Mouse (Mus musculus): ENCODE measurements around the gene Tmem104. TPM values are rescaled to one million over a fixed set of nuclear protein-coding genes. Genes with fewer than 3 reads are reported as not detected.

Gene Tmem104
- total RNA-seq, 2 experiments from 2014 or later: 4.5 to 4.9 TPM

- intact Hi-C loops (cut with DNase I; ENCODE audit: low total_unique reads): no loop called here
- DNase-seq: no peak
Measured at GRCm38 (mm10) chr11:115247945-115248344, 60.7 kb downstream of the Tmem104 start.

DNA sequence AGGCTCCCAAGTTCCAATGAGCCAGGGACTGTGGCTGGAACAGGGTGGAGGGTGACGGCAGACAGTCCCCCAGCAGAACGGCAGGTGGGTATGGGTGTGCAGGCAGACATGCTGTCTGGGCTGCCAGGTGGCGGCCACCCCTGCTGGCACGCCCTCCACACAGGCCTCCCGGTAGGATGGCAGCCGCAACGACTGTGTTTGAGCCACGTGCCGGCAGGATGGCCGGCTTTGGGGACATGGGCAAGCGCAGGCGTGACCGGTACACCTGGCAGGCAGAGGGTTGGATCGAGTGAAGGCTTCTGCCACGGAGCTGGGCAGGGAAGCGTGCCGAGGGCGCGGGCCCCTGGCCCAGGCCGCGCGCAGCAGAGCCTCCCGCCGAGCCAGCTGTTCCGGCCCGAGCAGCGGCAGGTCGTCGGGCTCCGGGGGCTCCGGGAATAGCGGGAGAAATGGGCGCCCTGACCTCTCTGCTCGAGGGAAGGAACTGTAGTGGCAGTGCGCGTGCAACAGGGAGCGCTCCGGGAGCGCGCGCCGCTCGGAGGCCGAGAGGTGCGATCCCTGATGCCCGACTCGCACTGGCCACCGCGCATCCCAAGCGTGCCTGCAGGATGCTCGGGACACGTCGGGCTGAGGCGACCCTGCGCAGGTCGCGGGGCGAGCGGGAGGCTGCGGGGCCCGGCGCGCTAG lies 62.6 kb downstream of the Tmem104 start:
- no peak for DNase-seq

GRCm38 (mm10) chr11:115250405-115251090 lies 63.3 kb downstream of the Tmem104 start:
- DNase-seq: no peak
- intact Hi-C loops (cut with DNase I; ENCODE audit: low total_unique reads): no loop called here

More for the DNA sequence above, 62.6 kb downstream of the Tmem104 start:
- intact Hi-C loops (cut with DNase I; ENCODE audit: low total_unique reads): no loop called here

DNA sequence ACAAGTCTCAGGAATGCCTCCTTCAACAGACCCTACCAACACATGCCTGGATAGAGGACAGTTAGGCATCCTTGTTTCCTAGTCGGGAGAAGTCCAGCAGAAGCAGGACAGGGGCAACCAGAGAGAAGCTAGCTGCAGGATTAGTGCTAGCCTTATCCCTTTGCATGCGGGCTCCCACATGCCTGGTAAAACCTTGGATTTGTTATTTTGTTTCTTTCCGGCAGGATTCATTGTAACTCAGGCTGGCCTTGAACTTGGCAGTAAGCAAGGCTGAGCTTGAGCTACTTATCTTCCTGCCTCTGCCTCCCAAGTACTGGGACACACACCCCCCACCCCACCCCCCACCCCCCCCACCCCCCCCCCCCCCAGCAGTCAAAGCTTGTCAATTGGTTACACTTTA lies 64.0 kb downstream of the Tmem104 start:
- intact Hi-C loops (cut with DNase I; ENCODE audit: low total_unique reads): no loop called here
- DNase-seq: no peak

GRCm38 (mm10) chr11:115257775-115258510 lies 70.7 kb downstream of the Tmem104 start:
- intact Hi-C loops (cut with DNase I; ENCODE audit: low total_unique reads): no loop called here
- DNase-seq: no peak

GRCm38 (mm10) chr11:115259134-115259533 lies 71.8 kb downstream of the Tmem104 start:
- no peak for DNase-seq
- intact Hi-C loops (cut with DNase I; ENCODE audit: low total_unique reads): no loop called here

GRCm38 (mm10) chr11:115262954-115263353 lies 75.7 kb downstream of the Tmem104 start:
- no peak for DNase-seq
- intact Hi-C loops (cut with DNase I; ENCODE audit: low total_unique reads): no loop called here

- intact Hi-C loops (cut with DNase I; ENCODE audit: low total_unique reads): no loop called here
- DNase-seq: no peak
Measured at GRCm38 (mm10) chr11:115264136-115264861, 77.0 kb downstream of the Tmem104 start.

DNA sequence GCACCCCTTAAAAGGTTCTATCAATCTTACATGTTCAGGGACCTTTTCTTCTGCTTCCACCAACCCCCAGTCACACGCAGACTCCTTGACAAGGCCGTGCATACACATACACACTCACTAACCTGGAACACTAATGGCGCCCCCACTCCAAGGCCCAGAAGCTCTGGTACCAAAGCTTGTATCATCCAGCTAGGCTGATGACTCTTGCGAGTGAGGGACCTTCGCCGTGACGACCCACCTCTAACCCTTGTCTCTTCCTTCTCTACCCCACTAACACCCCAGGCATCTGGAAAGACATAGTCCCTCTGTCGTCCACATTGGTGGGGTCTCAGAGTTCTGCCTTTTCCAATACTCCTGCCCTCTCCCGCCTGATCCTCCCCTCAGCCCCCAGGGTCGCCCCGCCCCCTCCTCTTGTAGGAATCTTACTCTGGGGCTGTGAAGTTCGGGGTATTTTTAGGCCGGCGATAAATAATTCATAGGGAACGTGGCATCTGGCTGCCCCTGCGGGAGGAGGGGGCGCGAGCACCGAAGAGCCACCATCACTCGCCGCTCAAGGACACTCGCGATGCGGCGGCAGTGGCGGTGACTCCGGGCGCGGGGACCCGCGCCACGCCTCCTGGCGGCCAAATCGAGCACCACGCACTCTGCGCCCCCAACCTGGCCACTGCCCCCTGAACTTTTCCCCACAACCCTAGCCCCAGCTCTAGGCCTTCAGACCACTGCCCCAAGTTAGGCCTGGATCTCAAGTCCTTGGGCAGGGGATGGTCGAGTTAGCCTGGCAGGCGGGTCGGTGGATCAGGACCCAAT lies 77.8 kb downstream of the Tmem104 start:
- intact Hi-C loops (cut with DNase I; ENCODE audit: low total_unique reads): no loop called here
- no peak for DNase-seq

GRCm38 (mm10) chr11:115265771-115266399 lies 78.6 kb downstream of the Tmem104 start:
- no peak for DNase-seq
- intact Hi-C loops (cut with DNase I; ENCODE audit: low total_unique reads): no loop called here

DNA sequence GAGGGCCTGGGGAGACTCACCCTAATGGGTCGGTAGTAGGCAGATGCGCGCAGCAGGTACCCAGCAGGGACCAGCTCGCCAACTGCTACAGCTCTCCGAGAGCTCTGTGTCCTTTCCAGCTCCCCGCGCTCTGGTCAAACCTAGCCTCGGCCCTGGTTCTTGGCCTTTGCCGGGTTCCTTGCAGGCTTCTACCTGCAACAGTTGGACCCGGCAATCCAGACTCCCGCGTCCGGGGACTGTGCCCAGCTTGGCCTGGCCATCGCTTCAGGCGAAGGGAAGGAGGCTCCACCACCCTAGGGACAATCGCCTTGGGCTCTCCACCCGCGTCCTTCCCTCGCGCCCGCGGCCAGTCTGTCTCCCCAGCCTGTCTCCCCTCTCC lies 79.1 kb downstream of the Tmem104 start:
- DNase-seq: no peak
- intact Hi-C loops (cut with DNase I; ENCODE audit: low total_unique reads): no loop called here

DNA sequence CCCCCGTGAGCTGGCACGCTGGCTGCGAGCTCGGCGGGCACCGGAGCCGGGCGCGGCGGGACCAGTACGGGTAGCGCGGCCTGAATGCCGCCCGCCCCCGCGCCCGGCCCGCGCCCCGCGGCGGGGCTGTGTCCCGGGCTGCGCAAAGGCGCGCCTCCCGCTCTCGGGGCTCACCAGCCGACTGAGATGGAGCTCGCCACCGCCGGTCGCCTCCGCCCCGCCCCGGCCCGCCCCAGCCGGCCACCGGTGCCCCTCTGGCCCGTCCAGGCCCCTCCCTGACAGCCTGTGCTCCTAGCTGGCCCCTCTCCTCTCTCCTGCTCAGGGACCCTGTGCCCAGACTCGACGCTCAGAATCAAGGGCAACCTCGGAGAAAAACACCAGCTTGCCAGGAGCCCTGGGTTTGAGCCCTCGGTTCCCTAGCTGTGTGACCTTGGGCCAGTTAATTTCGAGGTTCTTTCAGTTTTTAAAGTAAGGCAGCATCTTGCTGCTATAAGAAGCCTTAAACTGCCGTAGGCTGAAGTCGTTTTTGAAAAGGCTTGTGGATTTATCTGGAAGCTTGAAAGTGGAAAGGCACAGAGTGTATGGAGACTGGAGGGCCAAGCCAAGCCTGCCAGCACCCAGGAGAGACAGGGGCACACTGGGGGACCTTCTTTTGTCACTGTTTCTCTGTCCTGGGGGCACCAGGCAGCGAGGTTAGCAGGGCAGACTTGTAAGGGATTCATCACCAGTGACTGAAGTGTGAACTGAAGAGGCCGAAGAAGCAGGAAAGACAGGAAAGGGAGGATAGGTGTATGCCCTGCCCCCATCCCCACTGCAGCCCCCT lies 80.0 kb downstream of the Tmem104 start, which contains the start of gene Grin2c:
Gene Grin2c (minus strand): TSS at position 183 of the 823 bp plus-strand sequence.
- DNase-seq: no peak
- intact Hi-C loops (cut with DNase I; ENCODE audit: low total_unique reads): no loop called here

DNA sequence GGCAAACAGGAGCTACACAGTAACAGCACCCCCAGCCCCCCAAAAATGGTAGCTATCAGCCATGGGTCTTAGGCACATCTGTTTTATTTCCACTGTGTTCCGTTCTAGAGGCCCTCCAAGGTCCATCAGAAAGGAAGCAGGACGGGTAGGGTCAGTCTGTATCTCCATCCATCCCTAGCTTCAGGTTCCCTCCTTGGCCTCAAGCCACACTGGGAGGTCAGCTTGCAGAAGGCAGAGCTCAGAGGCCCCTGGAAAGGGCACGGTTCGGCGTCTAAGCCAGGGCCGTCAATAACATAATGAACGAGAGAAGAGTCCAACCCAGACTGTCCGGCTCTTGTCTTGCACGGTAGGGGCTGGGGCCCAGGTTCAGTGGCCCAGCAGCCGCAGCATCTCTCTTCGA lies 80.7 kb downstream of the Tmem104 start:
- no peak for DNase-seq
- intact Hi-C loops (cut with DNase I; ENCODE audit: low total_unique reads): no loop called here

GRCm38 (mm10) chr11:115269330-115270066 lies 82.2 kb downstream of the Tmem104 start:
- intact Hi-C loops (cut with DNase I; ENCODE audit: low total_unique reads): loop anchor here (2.0 to 5.0 kb wide), 2 partner anchors 47 to 67 kb away; no protein-coding TSS in a partner anchor
- DNase-seq: no peak

GRCm38 (mm10) chr11:115270148-115270861 lies 83.0 kb downstream of the Tmem104 start:
- DNase-seq: peak; percentile 70
- intact Hi-C loops (cut with DNase I; ENCODE audit: low total_unique reads): loop anchor here (2.0 to 5.0 kb wide), 2 partner anchors 48 to 68 kb away; no protein-coding TSS in a partner anchor

DNA sequence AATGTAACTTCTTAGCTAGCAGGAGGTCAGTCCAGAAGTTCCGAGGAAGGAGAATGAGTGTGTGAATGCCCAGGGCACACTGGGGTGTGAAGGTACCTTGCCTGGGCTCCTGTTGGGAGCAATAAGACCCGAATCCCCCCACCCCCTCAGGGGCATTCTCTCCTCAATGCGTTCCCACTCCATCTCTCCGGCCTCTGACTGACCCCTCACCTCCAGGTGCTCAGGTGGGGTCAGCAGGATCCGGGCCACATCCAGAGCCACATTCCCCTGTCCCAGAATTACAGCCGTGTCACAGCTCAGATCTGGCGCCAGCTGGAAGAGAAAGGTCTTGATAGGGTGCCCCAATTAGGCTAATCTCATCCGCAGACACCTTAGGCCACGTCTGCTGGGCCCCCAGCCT lies 83.8 kb downstream of the Tmem104 start:
- DNase-seq: no peak
- intact Hi-C loops (cut with DNase I; ENCODE audit: low total_unique reads): loop anchor here (2.0 to 5.0 kb wide), 2 partner anchors 49 to 68 kb away; no protein-coding TSS in a partner anchor

Measured in gastrocnemius, postnatal 14 days (tissue).